Mouse (Mus musculus) neural tube, embryonic 14.5 days (tissue): ENCODE results near the gene Gm6309. TPM values are rescaled to one million over a fixed set of nuclear protein-coding genes. Genes with fewer than 3 reads are reported as not detected.

Experiments used
- polyA plus RNA-seq: library from polyadenylated mRNA; unstranded; fragments of >200 nt; fragmentation: Nextera tagmentation; extraction: Ambion mirVana; gene quantifications from 2 replicates; pipeline ENCODE4 v1.2.1, GENCODE M21; 2014

Gene Gm6309
- polyA plus RNA-seq, 1 experiment from 2014 or later = not detected

Other genes starting within 250 kb of the Gm6309 start
- not detected in 2 replicates for gene Cyp3a25, start 161.1 kb downstream of the Gm6309 start, polyA plus RNA-seq
- not detected in 2 replicates for gene Cyp3a59, start 91.5 kb downstream of the Gm6309 start, polyA plus RNA-seq
- gene Gm5565, start 10.2 kb downstream of the Gm6309 start, polyA plus RNA-seq = not detected in 2 replicates
- not detected in 2 replicates for gene 1700001J03Rik, start 14.6 kb upstream of the Gm6309 start, polyA plus RNA-seq
- gene Rnf6, start 50.8 kb upstream of the Gm6309 start, polyA plus RNA-seq = 24.7 and 28.7 TPM in 2 replicates
- gene Cdk8, start 60.5 kb upstream of the Gm6309 start, polyA plus RNA-seq = 26.1 and 30.9 TPM in 2 replicates
- 9.7 and 13.5 TPM in 2 replicates for gene Wasf3, start 214.3 kb upstream of the Gm6309 start, polyA plus RNA-seq